Mouse (Mus musculus): ENCODE results near the gene Rab11fip5. TPM values are rescaled to one million over a fixed set of nuclear protein-coding genes. Genes with fewer than 3 reads are reported as not detected.

The Rab11fip5 gene
- total RNA-seq, 2 experiments from 2014 or later, result 5.2 to 5.8 TPM

- ATAC-seq (ENCODE audit: poor library complexity, severe bottlenecking), result no peak
Observed at GRCm38 (mm10) chr6:85350157-85350556, 24.3 kb downstream of the Rab11fip5 start.

GRCm38 (mm10) chr6:85349246-85349645 is 25.2 kb downstream of the Rab11fip5 start:
- no peak for ATAC-seq (ENCODE audit: poor library complexity, severe bottlenecking)

GRCm38 (mm10) chr6:85348133-85348532 is 26.3 kb downstream of the Rab11fip5 start:
- ATAC-seq (ENCODE audit: poor library complexity, severe bottlenecking), result no peak

- peak; percentile 96 for ATAC-seq (ENCODE audit: poor library complexity, severe bottlenecking)
Observed at GRCm38 (mm10) chr6:85346028-85346634, 28.3 kb downstream of the Rab11fip5 start.

DNA sequence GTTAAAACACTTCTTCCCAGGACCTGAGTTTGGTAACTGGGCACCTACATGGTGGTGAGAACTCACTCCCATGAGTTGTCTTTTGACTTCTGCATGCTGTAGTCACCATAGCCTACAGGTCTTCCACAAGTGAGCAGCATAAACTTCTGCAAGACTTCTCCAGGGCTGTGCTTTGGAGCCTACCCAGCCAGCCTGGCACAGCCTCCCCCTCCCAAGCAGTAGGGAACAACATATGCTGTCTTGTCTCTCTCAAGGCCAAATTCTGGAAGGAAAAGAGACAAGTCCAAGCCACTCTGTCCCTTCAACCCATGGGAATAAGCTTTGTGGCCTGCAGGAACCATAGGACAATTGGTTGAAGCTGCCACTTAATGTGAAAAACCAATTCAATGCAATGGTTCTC is 29.5 kb downstream of the Rab11fip5 start:
- no peak for ATAC-seq (ENCODE audit: poor library complexity, severe bottlenecking)

DNA sequence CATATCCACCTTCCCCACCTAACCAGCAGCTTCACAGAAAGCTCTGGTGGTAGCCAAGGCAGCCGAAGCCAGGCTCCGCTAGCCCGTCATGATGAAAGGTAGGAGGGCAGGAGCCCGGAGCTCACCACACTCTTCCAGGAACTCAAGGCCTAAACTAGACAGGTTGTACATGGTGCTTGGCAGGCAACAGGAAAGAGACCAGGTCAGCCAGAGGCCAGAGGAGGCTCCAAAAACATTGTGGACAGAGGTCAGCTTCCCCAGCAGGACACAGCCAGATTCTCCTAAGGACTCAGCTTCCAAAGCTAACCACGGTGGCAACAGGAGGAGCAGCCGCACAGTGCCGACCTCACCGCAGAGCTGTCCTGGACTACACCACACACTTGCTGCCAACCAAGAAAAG is 31.4 kb downstream of the Rab11fip5 start:
- no peak for ATAC-seq (ENCODE audit: poor library complexity, severe bottlenecking)

DNA sequence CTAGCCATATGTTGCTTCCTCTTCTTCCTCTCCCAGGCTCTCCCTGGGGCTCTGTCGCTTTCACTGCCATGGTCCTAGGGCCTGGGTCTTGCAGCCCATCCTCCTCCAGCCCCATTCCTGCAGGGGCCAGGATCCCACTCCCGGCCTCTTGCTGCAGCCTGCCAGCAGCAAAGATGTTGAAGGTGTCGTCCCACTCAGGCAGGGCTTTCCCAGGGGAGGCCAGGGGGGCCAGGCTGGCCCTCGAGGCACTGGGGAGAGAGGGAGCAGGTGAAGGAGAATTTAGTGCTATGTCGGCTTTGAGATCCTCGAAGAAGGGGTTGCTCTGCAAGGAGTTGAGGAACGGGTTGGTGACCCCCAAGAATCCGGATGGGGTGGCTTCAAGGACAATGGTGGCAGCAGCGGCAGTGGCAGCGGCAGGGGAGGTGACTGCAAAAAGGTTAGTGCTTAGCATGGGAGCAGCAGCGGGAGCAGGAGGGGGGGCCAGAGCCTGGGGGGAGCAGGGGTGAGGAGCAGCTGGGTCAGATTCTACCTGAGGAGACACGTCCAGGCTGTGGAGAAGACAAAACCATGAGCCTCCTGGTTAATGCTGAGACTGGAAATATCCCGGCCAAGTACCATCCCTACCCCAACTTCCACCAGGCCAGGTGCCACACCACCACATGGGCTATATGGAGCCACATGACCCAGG is 32.5 kb downstream of the Rab11fip5 start:
- no peak for ATAC-seq (ENCODE audit: poor library complexity, severe bottlenecking)

DNA sequence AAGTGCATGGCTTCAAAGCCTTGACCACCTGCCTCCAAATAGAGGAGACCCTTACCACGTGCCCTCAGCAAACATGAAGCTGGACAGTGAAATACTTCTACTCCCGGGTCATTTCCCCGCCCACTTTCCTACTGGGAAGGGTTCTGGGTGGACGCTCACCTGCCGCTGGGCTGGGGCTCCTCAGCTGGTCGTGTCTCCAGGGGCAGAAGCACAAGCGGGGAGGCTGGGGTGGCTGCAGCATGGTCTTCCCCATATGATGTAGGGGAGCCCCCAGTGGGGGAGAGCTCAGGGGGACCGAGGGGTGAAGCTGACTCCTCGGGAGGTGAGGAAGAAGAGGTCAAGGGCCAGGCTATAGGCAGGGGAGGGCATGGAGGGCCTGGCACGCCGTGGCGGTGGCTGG is 34.2 kb downstream of the Rab11fip5 start:
- no peak for ATAC-seq (ENCODE audit: poor library complexity, severe bottlenecking)

DNA sequence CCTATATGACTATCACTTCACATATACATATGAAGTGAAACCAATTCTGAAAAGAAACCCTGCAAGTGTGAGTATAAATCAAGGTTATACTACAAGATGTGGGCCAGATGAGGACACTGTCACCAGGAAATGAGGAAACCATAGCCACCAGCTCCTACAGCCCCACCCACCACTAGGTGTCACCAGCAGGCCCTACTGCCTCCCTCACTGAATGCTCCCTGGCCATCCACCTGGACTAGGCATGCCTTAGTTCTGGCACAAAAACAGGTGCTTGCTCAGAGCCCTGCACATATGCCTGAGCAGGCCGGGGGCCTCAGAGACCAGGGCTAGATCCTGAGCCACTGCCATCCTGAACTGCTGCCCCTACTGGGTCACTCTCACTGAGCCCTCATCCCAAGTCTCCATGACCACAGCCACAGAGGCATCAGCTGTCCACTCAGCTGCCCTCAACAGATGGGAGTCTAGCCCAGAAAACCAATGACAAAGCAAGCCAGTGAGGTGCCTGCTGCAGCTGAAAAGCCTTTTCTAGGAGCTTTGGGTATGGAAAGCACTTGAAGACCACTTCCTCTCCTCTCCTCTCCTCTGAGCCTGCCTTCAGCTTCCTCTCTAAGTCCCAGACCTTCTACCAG is 35.0 kb downstream of the Rab11fip5 start:
- ATAC-seq (ENCODE audit: poor library complexity, severe bottlenecking), result peak; percentile 99

- no peak for ATAC-seq (ENCODE audit: poor library complexity, severe bottlenecking)
Observed at GRCm38 (mm10) chr6:85336944-85337343, 37.5 kb downstream of the Rab11fip5 start.

- ATAC-seq (ENCODE audit: poor library complexity, severe bottlenecking), result no peak
Observed at GRCm38 (mm10) chr6:85335352-85335751, 39.1 kb downstream of the Rab11fip5 start.

DNA sequence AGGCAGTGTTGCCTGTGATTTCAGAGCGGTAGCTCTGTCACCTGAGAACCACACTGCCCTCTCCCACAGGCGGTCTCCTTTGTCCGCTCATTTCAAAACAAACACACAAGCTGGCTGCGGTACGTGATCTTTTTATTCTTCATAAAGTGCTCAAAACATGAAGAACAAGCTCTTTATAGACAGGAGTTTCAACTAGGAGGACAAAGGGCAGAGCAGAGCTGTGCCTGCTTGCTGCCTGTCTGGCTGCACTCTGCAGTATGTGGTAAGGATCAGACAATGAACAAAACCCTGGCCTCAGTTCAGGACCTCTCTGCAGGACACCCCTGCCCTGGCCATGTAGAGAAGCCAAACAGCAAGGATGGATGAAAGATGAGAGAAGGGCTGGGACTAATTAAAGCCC is 39.6 kb downstream of the Rab11fip5 start:
- no peak for ATAC-seq (ENCODE audit: poor library complexity, severe bottlenecking)

DNA sequence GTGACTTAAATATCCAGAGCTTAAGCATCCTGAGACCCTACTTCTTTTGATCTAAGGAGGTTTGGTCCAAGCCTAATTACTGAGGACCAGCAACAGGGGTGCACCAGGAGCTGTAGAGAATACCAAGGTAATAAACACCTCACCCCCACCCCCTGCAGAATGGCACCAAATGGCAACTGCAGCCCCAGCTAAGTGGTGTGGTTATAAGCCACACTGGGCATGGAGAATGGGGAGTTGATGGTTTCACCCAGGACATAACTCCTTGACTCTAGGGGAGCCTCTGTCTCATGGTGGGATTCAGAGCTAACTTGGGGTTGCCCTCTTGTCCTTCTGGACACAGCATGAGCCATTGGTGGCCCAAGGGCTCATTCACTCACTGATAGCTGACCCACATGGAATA is 40.2 kb downstream of the Rab11fip5 start:
- no peak for ATAC-seq (ENCODE audit: poor library complexity, severe bottlenecking)

DNA sequence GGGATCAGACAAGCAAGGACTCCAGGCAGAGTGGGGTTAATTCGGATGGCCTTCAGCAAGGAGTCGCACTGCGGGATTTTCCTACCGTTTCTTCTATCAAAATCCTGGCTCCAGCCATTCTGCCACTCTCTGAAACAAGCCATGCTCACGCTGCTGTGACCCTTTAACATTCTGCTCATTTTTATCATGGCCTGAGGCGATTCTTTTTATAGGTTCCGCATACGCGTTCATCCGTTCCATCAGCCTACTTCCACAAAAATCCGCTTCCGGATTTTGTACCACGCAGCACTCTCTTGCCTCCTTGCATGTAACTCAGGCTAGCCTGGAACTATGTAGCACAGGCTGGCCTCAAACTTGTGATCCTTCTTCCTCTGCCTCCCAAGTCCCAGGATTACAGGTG is 40.7 kb downstream of the Rab11fip5 start:
- peak; percentile 43 for ATAC-seq (ENCODE audit: poor library complexity, severe bottlenecking)

DNA sequence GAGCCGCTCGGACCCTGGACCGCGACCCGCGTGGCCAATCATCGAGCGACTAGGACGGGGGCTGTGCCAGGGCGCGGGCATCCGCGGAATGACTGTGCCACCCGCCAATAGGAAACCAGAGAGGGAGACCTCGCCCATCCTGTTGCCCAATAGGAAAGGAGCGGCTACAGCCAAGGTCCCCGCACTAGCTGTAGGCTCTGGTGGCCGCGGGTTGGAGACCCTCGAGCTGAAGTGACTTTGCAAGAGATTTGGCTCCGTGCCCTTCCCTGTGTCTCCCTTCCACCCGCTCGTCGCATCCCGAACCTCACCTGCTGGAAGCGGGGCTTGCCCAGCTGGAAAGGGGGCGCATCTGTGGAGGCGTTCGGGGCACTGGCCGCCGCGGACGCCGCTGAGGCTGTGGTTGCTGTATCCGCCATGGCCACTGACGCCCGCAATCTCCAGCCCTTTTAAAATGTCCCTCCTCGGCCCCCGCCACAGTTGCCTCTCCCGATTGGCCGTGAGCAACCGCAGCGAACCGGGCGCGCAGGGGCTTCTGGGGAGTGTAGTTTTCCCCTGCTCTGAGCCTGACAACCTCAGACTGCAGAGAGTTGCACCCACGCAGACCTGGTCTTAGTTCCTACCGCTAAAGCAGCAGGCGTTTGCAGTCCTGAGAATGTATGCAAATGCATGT is 41.3 kb downstream of the Rab11fip5 start, which contains the start of gene Sfxn5:
Gene Sfxn5, minus strand, starts transcription at position 423 of the 670 bp plus-strand sequence.
- peak; percentile 86 for ATAC-seq (ENCODE audit: poor library complexity, severe bottlenecking)

DNA sequence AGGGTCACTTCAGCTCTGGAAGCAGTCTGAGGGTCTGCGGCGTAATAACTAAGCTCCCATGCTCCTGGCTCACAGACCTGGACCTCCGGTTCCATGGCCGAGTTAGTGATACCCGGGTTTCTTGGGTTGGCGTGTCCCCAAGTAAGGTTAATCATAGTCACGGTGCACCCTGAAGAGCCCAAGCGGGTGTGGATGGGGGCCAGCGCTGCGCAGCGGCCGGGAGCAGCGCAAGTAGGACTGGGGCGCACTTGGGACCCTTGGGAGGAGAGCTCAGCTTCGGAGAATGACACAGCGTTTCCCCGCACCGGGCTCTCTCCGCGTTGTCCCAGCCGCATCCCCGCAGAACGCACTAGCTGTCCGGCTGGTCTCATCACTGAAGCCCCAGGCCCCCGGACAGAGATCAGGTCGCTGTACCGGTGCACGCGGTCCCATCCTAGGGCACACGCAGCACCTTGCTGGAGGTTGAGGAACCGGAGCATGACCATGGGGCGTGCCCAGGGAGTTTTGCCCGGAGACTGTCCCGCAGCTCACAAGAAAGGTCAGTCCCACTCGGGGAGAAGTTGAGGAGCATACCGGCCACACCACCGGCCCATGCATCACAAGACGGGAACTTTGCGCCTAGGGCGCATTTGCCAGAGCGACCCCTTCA is 42.0 kb downstream of the Rab11fip5 start:
- peak; percentile 52 for ATAC-seq (ENCODE audit: poor library complexity, severe bottlenecking)

DNA sequence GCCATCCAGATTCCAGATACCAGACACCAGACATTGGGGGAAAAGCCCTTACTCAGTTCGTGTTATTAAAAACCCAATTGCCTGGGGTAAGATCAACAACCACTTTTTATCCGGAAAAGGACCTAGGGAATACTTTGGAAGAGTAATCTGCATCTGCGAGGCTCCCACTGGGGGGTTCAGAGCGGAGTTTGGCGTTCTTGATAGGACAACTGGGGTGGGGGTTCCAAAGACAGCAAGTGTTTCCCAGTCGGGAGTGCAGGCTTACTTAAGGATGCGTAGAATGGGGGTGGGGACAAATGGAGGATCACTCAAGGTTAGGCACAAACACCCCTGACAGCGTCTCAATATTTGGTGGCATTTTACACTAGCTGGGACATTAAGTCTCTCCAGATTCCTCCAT is 42.7 kb downstream of the Rab11fip5 start:
- ATAC-seq (ENCODE audit: poor library complexity, severe bottlenecking), result no peak

DNA sequence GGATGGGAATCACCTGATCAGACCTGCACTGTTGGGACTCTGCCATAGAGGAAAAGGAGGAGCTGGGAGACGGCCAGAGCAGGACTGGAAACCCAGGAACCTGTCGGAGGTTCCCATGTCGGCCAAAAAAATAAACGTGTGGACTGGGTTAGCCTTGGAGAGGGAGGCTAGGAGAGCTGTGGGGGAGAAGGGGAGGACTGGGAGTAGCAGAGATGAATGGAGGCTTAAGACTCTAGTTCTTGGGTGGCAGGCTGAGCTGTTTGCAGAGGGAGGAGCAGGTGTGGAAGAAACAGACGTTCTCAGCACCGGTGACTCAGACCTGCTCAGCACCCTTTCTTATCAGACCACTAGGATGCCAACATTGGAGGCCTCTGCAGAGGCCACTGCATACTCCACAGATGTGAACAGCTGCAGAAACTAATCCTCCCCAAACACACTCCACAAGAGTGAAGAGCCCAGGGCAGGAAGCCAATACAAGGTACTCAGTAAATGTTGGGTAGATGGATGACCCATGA is 43.2 kb downstream of the Rab11fip5 start:
- no peak for ATAC-seq (ENCODE audit: poor library complexity, severe bottlenecking)

DNA sequence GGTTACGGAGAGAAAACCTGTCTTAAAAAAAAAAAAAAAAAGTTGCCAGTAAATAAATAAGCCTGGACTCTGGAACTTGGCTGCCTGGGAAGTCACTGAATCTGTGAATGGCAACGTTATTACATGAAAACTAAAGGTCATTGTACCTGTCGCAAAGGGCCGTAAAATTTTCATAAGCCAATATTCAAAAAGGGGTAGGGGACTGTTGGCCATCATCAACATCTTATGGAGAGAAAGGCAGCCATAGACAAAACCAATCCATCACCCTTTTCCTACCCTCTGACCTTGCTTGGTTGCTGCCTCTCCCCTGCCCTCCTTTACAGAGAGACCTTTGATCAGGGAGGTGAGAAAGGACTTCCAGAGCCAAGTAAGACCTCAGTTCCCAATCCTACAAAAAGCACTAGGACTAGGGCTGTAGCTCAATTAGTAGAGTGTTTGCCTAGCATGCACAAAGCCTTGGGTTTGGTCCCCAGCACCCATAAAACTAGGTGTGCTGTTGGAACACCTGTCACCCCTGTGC is 44.7 kb downstream of the Rab11fip5 start:
- no peak for ATAC-seq (ENCODE audit: poor library complexity, severe bottlenecking)

DNA sequence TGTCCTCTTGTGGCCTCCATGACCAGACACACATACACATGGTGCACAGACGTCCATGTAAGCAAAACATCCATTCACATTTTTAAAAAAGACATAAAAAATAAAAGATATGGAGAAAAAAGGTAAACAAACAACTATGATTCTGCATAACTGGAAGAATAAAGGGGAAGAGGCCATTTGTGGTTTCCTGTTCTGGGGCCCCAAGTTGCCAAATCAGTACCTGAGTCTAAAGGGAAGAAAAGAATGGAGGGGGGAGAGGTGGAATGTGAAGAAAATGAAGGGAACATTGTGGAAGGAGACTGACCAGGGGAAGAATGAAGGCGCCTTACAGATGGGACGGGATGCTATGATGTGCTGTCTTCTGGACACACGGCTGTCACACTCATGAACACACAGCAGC is 47.9 kb downstream of the Rab11fip5 start:
- ATAC-seq (ENCODE audit: poor library complexity, severe bottlenecking), result peak; percentile 67

DNA sequence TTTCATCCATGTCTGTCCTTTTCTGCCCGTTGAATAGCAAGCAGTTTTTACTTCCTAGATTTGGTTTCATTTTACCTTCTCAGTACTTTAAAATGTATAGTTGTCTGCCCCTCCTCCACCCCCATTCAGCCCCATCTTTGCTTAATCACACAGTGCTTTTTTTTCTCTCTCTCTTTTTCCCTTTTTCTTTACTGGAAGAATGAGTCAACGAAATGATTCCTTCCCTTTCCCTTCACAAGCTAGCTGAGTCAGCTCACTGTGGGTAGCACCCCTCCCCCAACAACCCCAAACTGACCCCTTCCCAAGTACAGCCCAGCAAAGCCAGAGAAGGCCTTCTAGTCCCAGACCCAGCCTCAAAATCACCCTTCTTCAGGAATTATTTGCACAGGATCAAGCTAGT is 49.3 kb downstream of the Rab11fip5 start:
- ATAC-seq (ENCODE audit: poor library complexity, severe bottlenecking), result peak; percentile 44

Measured in megakaryocyte, adult 5-6 weeks (primary cell).